Mouse (Mus musculus) subcutaneous adipose tissue, adult 2 months (tissue): ENCODE data around the gene Olfr974. TPM values are rescaled to one million over a fixed set of nuclear protein-coding genes. Genes with fewer than 3 reads are reported as not detected.

ENCODE experiments used
- polyA plus RNA-seq: library from polyadenylated mRNA; depleted of rRNA; stranded (reverse); fragments of >200 nt; gene quantifications from 2 replicates; pipeline ENCODE4 v1.2.3, GENCODE M21; 2012; ENCODE audit warnings: low replicate concordance; rRNA removed

Olfr974 gene
- not detected in 2 replicates for polyA plus RNA-seq

DNA sequence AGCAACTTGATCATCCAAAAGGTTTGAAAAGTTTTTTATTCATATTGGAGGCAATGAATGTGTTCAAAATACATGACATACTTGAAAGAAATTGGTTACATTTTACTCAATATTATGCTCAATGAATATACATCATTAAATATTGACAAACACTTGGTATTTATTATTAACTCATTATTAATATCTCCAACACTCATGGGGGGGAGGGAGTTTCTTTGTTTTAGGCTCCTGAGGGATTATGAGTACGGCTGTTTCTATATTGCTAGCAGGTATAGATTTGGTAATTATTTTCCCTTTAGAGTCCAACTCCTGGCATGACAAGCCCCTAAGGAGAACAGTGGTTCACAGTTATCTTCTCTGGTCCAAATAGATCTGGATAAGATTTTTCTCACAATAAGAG is at the start of gene Olfr974:
Gene Olfr974, plus strand, starts transcription at position 301 of the 400 bp plus-strand sequence.

DNA sequence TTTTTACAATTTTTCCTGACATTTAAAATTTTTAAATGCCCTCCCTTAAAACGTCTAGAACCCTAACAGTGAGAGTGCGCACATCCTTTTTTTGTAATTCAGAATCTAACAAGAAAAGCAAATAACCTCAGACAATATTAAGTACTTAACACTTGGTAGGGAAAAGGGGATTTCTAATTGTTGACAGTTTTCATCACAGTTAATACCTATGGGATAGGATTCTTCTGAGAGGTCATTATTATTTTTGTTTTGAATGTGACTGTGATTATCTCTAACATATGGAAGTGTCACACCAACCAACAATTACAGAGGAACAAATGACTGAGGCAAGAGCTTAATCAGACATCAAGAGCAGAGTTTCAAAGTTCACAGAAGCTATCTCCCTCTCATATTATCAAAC is 30.3 kb upstream of the Olfr974 start, which contains the start of gene Olfr229:
Gene Olfr229, plus strand, starts transcription at position 301 of the 400 bp plus-strand sequence.

DNA sequence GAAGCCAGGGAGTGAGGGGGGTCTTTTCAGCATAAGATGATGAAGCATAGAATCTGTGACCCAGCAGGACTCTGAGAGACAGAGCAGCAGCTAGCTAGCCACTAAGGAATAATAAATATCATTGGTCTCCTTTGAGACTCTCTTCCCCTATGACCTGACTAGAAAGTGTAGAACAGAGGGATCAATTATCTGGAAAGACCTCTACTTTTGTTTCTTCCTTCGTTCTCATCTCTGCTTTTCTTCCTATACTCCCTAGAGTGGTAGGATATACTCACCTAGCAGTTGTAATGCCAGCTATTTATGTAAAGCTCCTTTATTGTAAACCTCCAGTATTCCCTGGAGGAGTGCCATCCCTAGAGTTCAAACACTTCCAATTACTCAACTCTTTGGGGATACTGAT is 14.6 kb downstream of the Olfr974 start, which contains the start of gene Olfr975:
Gene Olfr975, minus strand, starts transcription at position 101 of the 400 bp plus-strand sequence.

DNA sequence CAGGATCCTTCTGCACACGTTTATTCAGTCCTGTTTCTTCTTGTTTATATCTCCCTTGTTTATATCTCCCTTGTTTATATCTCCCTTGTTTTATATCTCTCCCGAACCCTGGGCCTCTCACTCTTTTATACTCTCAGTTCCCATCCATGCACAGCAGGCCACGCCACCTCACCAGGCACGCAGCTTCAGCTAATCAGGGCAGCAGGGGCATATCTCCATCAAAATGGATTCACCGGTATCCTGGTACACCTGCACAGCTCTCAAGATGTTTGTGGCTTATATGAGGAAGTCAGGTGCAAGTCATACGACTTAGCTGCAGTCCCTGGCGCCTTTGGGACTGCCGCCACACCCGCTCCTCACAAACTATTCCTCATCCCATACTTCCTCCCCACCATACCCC is 23.7 kb downstream of the Olfr974 start, which contains the start of gene Olfr976:
Gene Olfr976, minus strand, starts transcription at position 101 of the 400 bp plus-strand sequence.

DNA sequence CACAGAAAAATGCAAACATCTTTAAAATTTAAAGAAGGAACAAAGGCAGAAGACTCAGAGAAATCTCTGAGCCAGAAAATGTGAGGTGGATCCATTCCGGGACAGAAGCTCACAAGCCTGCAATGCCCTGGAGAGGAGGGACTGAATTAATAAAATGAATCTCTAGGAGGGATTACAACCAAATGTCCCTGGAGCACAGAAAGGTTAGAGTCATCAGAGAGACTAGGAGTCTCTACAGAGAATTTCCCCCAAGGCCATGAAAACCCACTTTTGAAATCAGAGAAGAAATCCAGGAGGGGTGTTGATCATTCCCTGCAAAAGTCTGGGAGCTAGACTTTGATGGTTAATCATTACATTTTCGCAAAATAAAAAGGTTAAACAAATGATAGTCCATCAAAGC is 54.5 kb downstream of the Olfr974 start, which contains the start of gene Olfr978:
Gene Olfr978, plus strand, starts transcription at position 301 of the 400 bp plus-strand sequence.

Other genes with a start within 250 kb of the Olfr974 start
- not detected in 2 replicates for gene Olfr149, start 230.4 kb upstream of the Olfr974 start, polyA plus RNA-seq
- not detected in 2 replicates for gene Olfr965, start 226.1 kb upstream of the Olfr974 start, polyA plus RNA-seq
- not detected in 2 replicates for gene Olfr150, start 206.5 kb upstream of the Olfr974 start, polyA plus RNA-seq
- not detected in 2 replicates for gene Olfr967, start 191.3 kb upstream of the Olfr974 start, polyA plus RNA-seq
- gene Olfr968, start 154.2 kb upstream of the Olfr974 start, polyA plus RNA-seq: not detected in 2 replicates
- gene Olfr969, start 146.6 kb upstream of the Olfr974 start, polyA plus RNA-seq: not detected in 2 replicates
- gene Olfr970, start 128.6 kb upstream of the Olfr974 start, polyA plus RNA-seq: not detected in 2 replicates
- gene Olfr971, start 100.6 kb upstream of the Olfr974 start, polyA plus RNA-seq: not detected in 2 replicates
- gene Olfr972, start 71.1 kb upstream of the Olfr974 start, polyA plus RNA-seq: not detected in 2 replicates
- not detected in 2 replicates for gene Olfr229, start 30.2 kb upstream of the Olfr974 start, polyA plus RNA-seq
- gene Olfr975, start 14.5 kb downstream of the Olfr974 start, polyA plus RNA-seq: not detected in 2 replicates
- gene Olfr976, start 23.6 kb downstream of the Olfr974 start, polyA plus RNA-seq: not detected in 2 replicates
- not detected in 2 replicates for gene Olfr978, start 54.6 kb downstream of the Olfr974 start, polyA plus RNA-seq
- gene Olfr979, start 66.0 kb downstream of the Olfr974 start, polyA plus RNA-seq: not detected in 2 replicates
- not detected in 2 replicates for gene Olfr980, start 72.1 kb downstream of the Olfr974 start, polyA plus RNA-seq
- not detected in 2 replicates for gene Olfr981, start 84.0 kb downstream of the Olfr974 start, polyA plus RNA-seq
- gene Olfr982, start 136.3 kb downstream of the Olfr974 start, polyA plus RNA-seq: not detected in 2 replicates
- gene Olfr983, start 156.1 kb downstream of the Olfr974 start, polyA plus RNA-seq: not detected in 2 replicates
- gene Olfr984, start 176.7 kb downstream of the Olfr974 start, polyA plus RNA-seq: not detected in 2 replicates
- gene Olfr985, start 192.7 kb downstream of the Olfr974 start, polyA plus RNA-seq: not detected in 2 replicates
- not detected in 2 replicates for gene Tmem225, start 210.6 kb downstream of the Olfr974 start, polyA plus RNA-seq
- not detected in 2 replicates for gene Olfr986, start 243.4 kb downstream of the Olfr974 start, polyA plus RNA-seq